Mouse (Mus musculus) large intestine, adult 2 months (tissue): ENCODE results near the gene Gm6460. TPM values are rescaled to one million over a fixed set of nuclear protein-coding genes. Genes with fewer than 3 reads are reported as not detected.
"Not testable (repeated sequence)": the region's sequence is repeated elsewhere in the genome, so short reads cannot be mapped to it uniquely, and the experiment has no call there.

Experiments
- DNase-seq: peaks from one replicate; pipeline ENCODE4 v3.0.0-alpha.2; 2012; ENCODE audit warnings: low read depth, low spot score
- WGBS: fragments of 180-500 bp; shearing (Covaris S2); methylation state at CpG from one replicate; pipeline ENCODE4 v1.1.7; 2018; 5-methylcytosine and 5-hydroxymethylcytosine counted together
- polyA plus RNA-seq: library from polyadenylated mRNA; depleted of rRNA; stranded (reverse); fragments of >200 nt; gene quantifications from 2 replicates; pipeline ENCODE4 v1.2.3, GENCODE M21; 2012; rRNA removed

Gene Gm6460
- polyA plus RNA-seq: not detected in 2 replicates

GRCm38 (mm10) chr5:11594613-11595012 lies at the start of gene Gm6460:
Gm6460 (plus strand) TSS chr5:11594913.
- not testable (repeated sequence) for DNase-seq
- no CpG with 5 or more reads among the region's 3 CpGs for WGBS

Other genes with a start within 250 kb of the Gm6460 start
- not detected in 2 replicates for gene Gm8897, start 178.5 kb upstream of the Gm6460 start, polyA plus RNA-seq
- 0.53 and 0.56 TPM in 2 replicates for gene Gm8906, start 92.2 kb upstream of the Gm6460 start, polyA plus RNA-seq
- gene Gm8922, start 87.0 kb downstream of the Gm6460 start, polyA plus RNA-seq: 0.41 TPM in 1 of 2 replicates, not detected in the other
- 0.27 TPM in 1 of 2 replicates, not detected in the other for gene Gm8926, start 175.6 kb downstream of the Gm6460 start, polyA plus RNA-seq